Mouse (Mus musculus): Measurements from ENCODE around the gene Klf16. TPM values are rescaled to one million over a fixed set of nuclear protein-coding genes. Genes with fewer than 3 reads are reported as not detected.

Gene Klf16
- 0.74 and 1.3 TPM in 2 replicates for total RNA-seq (2014; rRNA removed)
- polyA plus RNA-seq (2012; rRNA removed) = 4.2 and 5.5 TPM in 2 replicates

DNA sequence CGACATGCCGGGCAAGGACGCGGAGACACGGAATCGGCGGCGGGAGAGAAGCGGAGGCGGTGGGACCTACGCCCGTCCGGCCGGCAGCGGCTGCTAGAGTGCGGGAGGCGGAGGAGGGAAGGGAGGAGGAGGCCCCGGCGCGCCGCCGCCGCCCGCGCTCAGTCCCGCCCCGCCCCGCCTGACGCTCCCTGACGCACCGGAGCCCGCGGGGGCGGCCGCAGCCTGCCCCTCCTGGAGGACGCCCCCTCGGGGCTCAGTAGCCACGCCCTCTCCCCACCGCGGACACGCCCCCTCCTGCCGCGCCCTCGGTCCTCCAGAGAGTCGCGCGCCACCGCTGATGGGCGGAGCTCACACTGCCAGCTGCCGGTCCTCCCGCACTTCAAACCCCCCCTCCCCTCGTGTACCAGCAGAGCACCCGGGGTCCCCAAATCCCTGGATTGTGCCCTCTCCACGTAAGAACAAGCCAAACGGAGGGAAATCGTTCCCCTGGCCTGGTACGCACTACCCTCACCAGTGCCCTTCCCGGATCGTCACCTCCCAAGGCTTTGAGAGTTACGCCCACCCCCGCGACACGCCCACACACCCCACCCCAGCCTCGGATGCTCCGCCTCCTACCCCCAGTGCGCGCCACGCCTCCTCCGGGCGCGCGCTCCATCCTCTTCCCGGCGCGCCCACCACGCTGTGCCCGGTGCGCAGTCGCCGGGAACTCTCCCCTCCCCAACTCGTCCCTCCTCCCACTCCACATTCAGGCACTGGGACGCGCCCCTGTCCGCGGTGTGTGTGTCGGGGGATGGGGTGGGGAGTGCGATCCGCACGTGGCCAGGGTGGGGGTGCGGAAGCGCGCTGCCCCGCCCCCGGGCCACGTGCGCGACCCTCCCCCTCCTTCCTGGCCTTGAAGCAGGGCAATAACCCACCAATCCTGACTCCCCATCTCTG is at the start of gene Klf16:
Gene Klf16 (minus strand): TSS at position 127 of the 936 bp plus-strand sequence.
- H3K4me1 ChIP-seq (ENCODE audit: control insufficient read depth, insufficient read depth, low read length) = peaks cover 9% of the 10 kb centered on the region
- TF ChIP-seq POLR2A (IDR thresholded peaks at IDR 0.05; ENCODE audit: extremely low read depth, insufficient read depth, low read length) = peak; percentile 37
- TF ChIP-seq CTCF (IDR thresholded peaks at IDR 0.05; ENCODE audit: low read depth, low read length) = no peak

DNA sequence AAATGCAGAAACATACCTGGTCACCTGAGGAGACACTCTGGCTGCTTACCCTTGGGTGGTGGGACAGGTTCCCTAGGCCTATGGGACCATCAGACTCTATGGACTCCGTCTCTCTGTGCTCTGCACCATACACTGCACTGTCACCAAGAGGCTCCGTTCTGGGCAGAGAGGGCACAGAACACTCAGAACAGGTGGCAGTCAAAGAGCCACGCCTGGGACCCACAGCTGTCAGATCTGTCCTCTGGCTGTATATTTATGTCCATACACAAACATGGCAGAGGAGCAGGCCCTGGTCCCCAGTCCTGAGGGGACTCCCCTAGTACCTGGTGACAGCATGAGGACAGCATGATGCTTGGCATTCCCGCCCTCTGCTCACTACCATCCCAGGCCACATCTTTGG is 48.6 kb upstream of the Klf16 start:
- H3K4me1 ChIP-seq (ENCODE audit: control insufficient read depth, insufficient read depth, low read length) = peaks cover 35% of the 10 kb centered on the region
- no peaks in the 10 kb centered on the region for H3K27me3 ChIP-seq (ENCODE audit: control insufficient read depth, insufficient read depth, low read length)
- no peak for DNase-seq (ENCODE audit: extremely low read depth, low read depth, low spot score)
- H3K79me2 ChIP-seq (ENCODE audit: control insufficient read depth, insufficient read depth, low read length) = peaks cover 72% of the 10 kb centered on the region
- WGBS = 74% methylated on average over 4 of the region's 4 CpGs
- H3K9ac ChIP-seq (ENCODE audit: low read depth, low read length) = no peak overlapping the region
- peak overlapping the region; percentile 25; the same call in 1 of the 2 replicates for H3K27ac ChIP-seq (replicated peaks; ENCODE audit: insufficient read depth, low read depth, low read length)
- no peak overlapping the region for H3K4me3 ChIP-seq (ENCODE audit: insufficient read depth, low read depth, low read length)
- no peaks in the 10 kb centered on the region for H3K36me3 ChIP-seq (ENCODE audit: control insufficient read depth, insufficient read depth, low read length)
- TF ChIP-seq CTCF (IDR thresholded peaks at IDR 0.05; ENCODE audit: low read depth, low read length) (no peak), POLR2A (IDR thresholded peaks at IDR 0.05; ENCODE audit: extremely low read depth, insufficient read depth, low read length) (no peak)

More for the DNA sequence above, at the start of gene Klf16:
- H3K27me3 ChIP-seq (ENCODE audit: control insufficient read depth, insufficient read depth, low read length) = no peaks in the 10 kb centered on the region
- peaks cover 16% of the 10 kb centered on the region for H3K79me2 ChIP-seq (ENCODE audit: control insufficient read depth, insufficient read depth, low read length)
- WGBS = under 1% methylated on average over 79 of the region's 97 CpGs
- peak within 1 kb of the TSS; percentile 96 for H3K27ac ChIP-seq (replicated peaks; ENCODE audit: insufficient read depth, low read depth, low read length)
- no peaks in the 10 kb centered on the region for H3K36me3 ChIP-seq (ENCODE audit: control insufficient read depth, insufficient read depth, low read length)
- peak; percentile 81 for DNase-seq (ENCODE audit: extremely low read depth, low read depth, low spot score)
- peak within 1 kb of the TSS; percentile 93 for H3K4me3 ChIP-seq (ENCODE audit: insufficient read depth, low read depth, low read length)
- H3K9ac ChIP-seq (ENCODE audit: low read depth, low read length) = peak within 1 kb of the TSS; percentile 94

DNA sequence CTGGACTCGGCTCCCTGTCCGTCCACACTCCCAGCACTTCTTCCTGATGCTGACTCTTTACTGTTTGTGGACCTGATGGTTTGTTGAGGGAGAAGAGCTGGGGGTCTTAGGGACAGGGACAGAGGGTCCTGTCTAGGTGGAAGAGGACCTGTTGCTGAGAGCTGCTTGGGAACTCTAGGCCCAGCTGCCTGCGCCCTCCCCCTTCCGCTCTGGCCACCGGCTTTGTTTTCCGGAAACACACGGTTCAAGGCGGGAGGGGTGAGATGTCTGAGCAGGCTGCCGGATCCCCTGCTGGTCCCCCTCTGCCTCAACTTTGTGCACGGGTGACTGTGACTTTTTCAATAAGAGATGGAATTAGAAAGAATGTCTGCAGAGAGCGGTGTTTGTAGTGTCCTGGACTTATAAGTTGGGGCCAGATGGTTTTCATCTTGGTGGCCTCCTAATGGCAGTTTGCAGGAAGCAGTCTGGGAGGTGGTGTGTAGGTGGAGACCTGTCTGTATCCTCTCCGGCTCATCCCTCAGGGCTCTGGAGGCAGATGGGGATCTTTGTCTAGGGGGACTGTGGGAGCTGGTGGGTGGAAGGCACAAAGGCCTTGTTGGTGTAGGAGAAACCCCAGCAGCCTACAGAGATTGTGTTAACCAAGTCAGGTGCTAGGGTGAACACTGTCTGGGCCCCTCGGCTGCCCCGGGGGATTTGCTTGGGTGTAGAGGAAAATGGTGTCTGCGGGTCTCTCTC is 46.5 kb upstream of the Klf16 start:
- peak; percentile 47 for DNase-seq (ENCODE audit: extremely low read depth, low read depth, low spot score)
- H3K4me1 ChIP-seq (ENCODE audit: control insufficient read depth, insufficient read depth, low read length) = peaks cover 35% of the 10 kb centered on the region
- no peaks in the 10 kb centered on the region for H3K36me3 ChIP-seq (ENCODE audit: control insufficient read depth, insufficient read depth, low read length)
- TF ChIP-seq CTCF (IDR thresholded peaks at IDR 0.05; ENCODE audit: low read depth, low read length) (no peak), POLR2A (IDR thresholded peaks at IDR 0.05; ENCODE audit: extremely low read depth, insufficient read depth, low read length) (0 out of 2 replicates have a peak, but pooled peaks have one; percentile 30)
- H3K27me3 ChIP-seq (ENCODE audit: control insufficient read depth, insufficient read depth, low read length) = no peaks in the 10 kb centered on the region
- peak overlapping the region; percentile 78 for H3K4me3 ChIP-seq (ENCODE audit: insufficient read depth, low read depth, low read length)
- peak overlapping the region; percentile 88 for H3K9ac ChIP-seq (ENCODE audit: low read depth, low read length)
- H3K79me2 ChIP-seq (ENCODE audit: control insufficient read depth, insufficient read depth, low read length) = peaks cover 51% of the 10 kb centered on the region
- H3K27ac ChIP-seq (replicated peaks; ENCODE audit: insufficient read depth, low read depth, low read length) = peak overlapping the region; percentile 70
- WGBS = 14% methylated on average over 15 of the region's 15 CpGs

DNA sequence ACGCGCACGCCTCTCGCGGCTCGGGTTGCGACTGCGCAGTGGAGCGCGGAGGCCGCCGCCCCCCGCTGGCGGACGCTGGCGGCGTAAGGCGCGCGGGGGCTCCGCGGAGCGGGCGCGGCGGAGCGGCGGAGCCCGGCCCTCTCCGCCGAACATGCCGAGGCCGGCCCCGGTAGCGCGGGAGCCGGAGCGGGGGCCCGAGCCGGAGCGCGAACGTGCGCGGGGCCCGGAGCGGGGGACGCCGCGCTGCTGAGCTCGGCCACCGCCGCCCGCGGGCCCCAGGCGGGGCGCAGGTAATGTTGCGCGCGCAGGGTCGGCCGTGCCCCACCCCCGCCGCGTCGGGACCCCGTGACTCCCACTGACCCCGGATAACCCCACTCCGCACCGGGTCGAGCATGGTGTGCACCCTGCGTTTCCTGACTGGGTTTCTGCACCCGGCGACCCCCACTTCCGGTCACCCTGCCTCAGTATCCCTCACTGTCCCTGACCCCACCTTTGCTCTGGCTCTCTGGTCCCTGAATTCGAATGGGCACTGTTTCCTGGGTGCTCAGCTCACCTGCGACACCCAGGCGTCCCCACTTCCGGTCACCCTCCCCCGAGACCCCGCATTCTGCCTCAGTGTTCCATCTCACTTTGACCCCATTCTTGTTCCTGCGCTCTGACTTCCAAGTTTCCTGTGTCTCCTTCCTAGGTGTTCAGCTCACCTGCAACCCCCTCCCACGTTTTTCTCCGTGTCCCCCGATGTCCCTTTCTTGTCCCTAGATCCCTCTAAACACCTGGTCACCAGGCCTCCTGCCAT is 45.7 kb upstream of the Klf16 start, which contains the start of gene Csnk1g2:
Gene Csnk1g2 (plus strand): TSS at position 178 of the 796 bp plus-strand sequence.
- TF ChIP-seq POLR2A (IDR thresholded peaks at IDR 0.05; ENCODE audit: extremely low read depth, insufficient read depth, low read length) (0 out of 2 replicates have a peak, but pooled peaks have one; percentile 58), CTCF (IDR thresholded peaks at IDR 0.05; ENCODE audit: low read depth, low read length) (no peak)
- H3K79me2 ChIP-seq (ENCODE audit: control insufficient read depth, insufficient read depth, low read length) = peaks cover 46% of the 10 kb centered on the region
- H3K36me3 ChIP-seq (ENCODE audit: control insufficient read depth, insufficient read depth, low read length) = no peaks in the 10 kb centered on the region
- H3K9ac ChIP-seq (ENCODE audit: low read depth, low read length) = peak within 1 kb of the TSS; percentile 88
- H3K4me3 ChIP-seq (ENCODE audit: insufficient read depth, low read depth, low read length) = peak within 1 kb of the TSS; percentile 78
- DNase-seq (ENCODE audit: extremely low read depth, low read depth, low spot score) = no peak
- peaks cover 35% of the 10 kb centered on the region for H3K4me1 ChIP-seq (ENCODE audit: control insufficient read depth, insufficient read depth, low read length)
- H3K27ac ChIP-seq (replicated peaks; ENCODE audit: insufficient read depth, low read depth, low read length) = peak within 1 kb of the TSS; percentile 80
- WGBS = under 1% methylated on average over 82 of the region's 85 CpGs
- H3K27me3 ChIP-seq (ENCODE audit: control insufficient read depth, insufficient read depth, low read length) = no peaks in the 10 kb centered on the region

Data from liver, adult 2 months (tissue).